Mouse (Mus musculus) erythroblast, embryonic 14.5 days (primary cell): ENCODE data around the gene Tomt. TPM values are rescaled to one million over a fixed set of nuclear protein-coding genes. Genes with fewer than 3 reads are reported as not detected.
"Not testable (repeated sequence)": the region's sequence is repeated elsewhere in the genome, so short reads cannot be mapped to it uniquely, and the experiment has no call there.

Source experiments
- H3K27me3 ChIP-seq: 2 replicates; pipeline ENCODE4 v1.6.1; 2012; ENCODE audit warnings: inconsistent platforms; ENCODE audit not compliant: control insufficient read depth
- H3K36me3 ChIP-seq: 2 replicates; pipeline ENCODE4 v1.6.1; 2012; ENCODE audit warnings: mild to moderate bottlenecking, inconsistent platforms; ENCODE audit not compliant: control insufficient read depth
- H3K4me1 ChIP-seq: 2 replicates; pipeline ENCODE4 v1.6.1; 2012; ENCODE audit warnings: inconsistent platforms; ENCODE audit not compliant: control insufficient read depth
- H3K4me3 ChIP-seq: replicated peaks from 2 replicates; pipeline ENCODE3; 2012; ENCODE audit warnings: moderate library complexity, mild to moderate bottlenecking, inconsistent platforms
- H3K9me3 ChIP-seq: 2 replicates; pipeline ENCODE4 v1.6.1; 2012; ENCODE audit warnings: low read length, inconsistent platforms, mixed read lengths; ENCODE audit not compliant: control insufficient read depth
- GATA1 ChIP-seq: IDR thresholded peaks from 2 replicates; pipeline ENCODE4 v1.6.1; 2012; ENCODE audit warnings: low read length, inconsistent platforms, mixed read lengths
- TAL1 ChIP-seq: IDR thresholded peaks from 3 replicates; pipeline ENCODE4 v1.6.1; 2012; ENCODE audit warnings: low read length, inconsistent platforms, mixed read lengths
- polyA plus RNA-seq: library from polyadenylated mRNA; stranded (reverse); fragments of >175 nt; gene quantifications from 2 replicates; pipeline ENCODE4 v1.2.3, GENCODE M21; 2012

Tomt gene
- polyA plus RNA-seq, 1 experiment = not detected

DNA sequence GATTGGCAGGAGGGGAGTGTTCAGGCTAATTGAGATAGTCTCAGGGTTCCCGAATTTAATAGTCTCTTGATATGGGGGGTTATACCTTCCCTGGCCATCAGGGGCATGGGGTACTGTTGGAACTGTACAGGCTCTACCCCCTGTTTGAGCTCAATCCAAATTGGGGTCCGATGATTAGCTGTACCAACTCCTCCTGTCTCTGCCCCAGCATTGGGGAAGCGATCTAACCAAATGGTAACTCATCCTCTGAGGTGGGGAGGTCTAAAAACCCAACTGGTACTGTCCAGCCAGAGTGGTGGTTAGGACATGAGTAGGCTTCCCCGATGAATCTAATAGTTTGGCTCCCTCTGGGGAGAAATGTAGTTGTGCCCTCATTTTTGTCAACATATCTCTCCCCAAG, 30.8 kb upstream of the Tomt start:
- peaks cover 75% of the 10 kb centered on the region for H3K4me1 ChIP-seq

GRCm38 (mm10) chr7:101935957-101936356, 29.8 kb upstream of the Tomt start:
- no peaks in the 10 kb centered on the region for H3K9me3 ChIP-seq
- peaks cover 55% of the 10 kb centered on the region for H3K36me3 ChIP-seq
- H3K27me3 ChIP-seq = no peaks in the 10 kb centered on the region
- no peak for TF ChIP-seq TAL1
- no peak for TF ChIP-seq GATA1
- peak overlapping the region; percentile 99 for H3K4me3 ChIP-seq
- peaks cover 70% of the 10 kb centered on the region for H3K4me1 ChIP-seq

More for the DNA sequence above, 30.8 kb upstream of the Tomt start:
- H3K9me3 ChIP-seq = no peaks in the 10 kb centered on the region
- no peak for TF ChIP-seq TAL1
- no peak for TF ChIP-seq GATA1
- H3K4me3 ChIP-seq = no peak overlapping the region
- peaks cover 64% of the 10 kb centered on the region for H3K36me3 ChIP-seq
- no peaks in the 10 kb centered on the region for H3K27me3 ChIP-seq

GRCm38 (mm10) chr7:101933751-101934240, 27.6 kb upstream of the Tomt start, which contains the start of the genes Lrrc51 and Numa1:
Gene Lrrc51 (minus strand): TSS chr7:101933895.
Gene Numa1 (plus strand): TSS chr7:101934111.
- H3K36me3 ChIP-seq = peaks cover 36% of the 10 kb centered on the region
- TF ChIP-seq GATA1 = no peak
- no peak for TF ChIP-seq TAL1
- no peaks in the 10 kb centered on the region for H3K27me3 ChIP-seq
- H3K4me1 ChIP-seq = peaks cover 60% of the 10 kb centered on the region
- H3K9me3 ChIP-seq = no peaks in the 10 kb centered on the region
- peak within 1 kb of the TSS; percentile 99 for H3K4me3 ChIP-seq

DNA sequence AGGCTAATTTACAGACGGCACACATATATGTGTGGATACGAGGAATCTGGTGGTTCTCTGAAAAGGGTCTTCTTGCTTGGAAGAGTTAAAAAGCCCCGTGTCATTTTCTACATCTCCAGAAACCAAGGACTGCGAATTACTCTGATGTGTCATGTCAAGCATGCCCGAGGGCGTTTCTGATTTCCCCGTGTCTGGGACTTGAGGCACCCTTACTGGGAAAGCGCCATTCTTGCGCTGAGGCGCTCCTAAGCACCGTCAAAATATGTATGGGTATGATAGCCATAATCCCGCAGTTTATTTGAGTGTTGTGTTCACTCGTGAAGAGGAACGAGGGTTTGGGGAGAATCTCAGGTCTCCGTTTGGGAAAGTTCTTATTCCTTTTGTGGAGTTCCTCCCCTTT, 27.1 kb upstream of the Tomt start:
- Histone ChIP-seq H3K4me1 (peaks cover 56% of the 10 kb centered on the region), H3K27me3 (no peaks in the 10 kb centered on the region), H3K4me3 (peak overlapping the region; percentile 99), H3K36me3 (peaks cover 31% of the 10 kb centered on the region), H3K9me3 (no peaks in the 10 kb centered on the region)
- TF ChIP-seq TAL1 (no peak), GATA1 (no peak)

DNA sequence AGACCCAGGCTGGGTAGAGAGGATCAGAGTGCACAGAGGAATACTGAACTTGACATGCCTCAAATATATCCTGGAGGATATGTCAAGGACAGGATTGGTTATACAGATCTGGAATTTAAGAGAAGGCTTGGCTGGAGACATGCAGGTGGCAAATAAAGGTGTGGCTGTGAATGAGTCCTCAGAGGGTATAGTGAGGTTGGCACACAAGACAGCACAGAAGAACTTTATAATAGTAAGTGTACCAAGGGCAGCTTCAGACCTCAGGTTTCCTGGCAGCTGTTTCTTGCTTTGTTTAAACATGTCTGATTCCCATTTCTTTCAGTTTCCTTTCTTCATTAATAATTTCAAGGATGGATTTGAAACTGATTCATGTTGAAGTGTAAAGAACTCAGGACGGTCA, 26.4 kb upstream of the Tomt start:
- Histone ChIP-seq H3K4me3 (peak overlapping the region; percentile 99), H3K9me3 (no peaks in the 10 kb centered on the region), H3K36me3 (peaks cover 25% of the 10 kb centered on the region), H3K27me3 (no peaks in the 10 kb centered on the region), H3K4me1 (peaks cover 51% of the 10 kb centered on the region)
- no peak for TF ChIP-seq TAL1
- no peak for TF ChIP-seq GATA1

GRCm38 (mm10) chr7:101928093-101928492, 21.9 kb upstream of the Tomt start:
- TF ChIP-seq GATA1 (no peak), TAL1 (no peak)
- H3K4me1 ChIP-seq = peaks cover 20% of the 10 kb centered on the region
- H3K27me3 ChIP-seq = no peaks in the 10 kb centered on the region
- no peaks in the 10 kb centered on the region for H3K9me3 ChIP-seq
- no peak overlapping the region for H3K4me3 ChIP-seq
- no peaks in the 10 kb centered on the region for H3K36me3 ChIP-seq

DNA sequence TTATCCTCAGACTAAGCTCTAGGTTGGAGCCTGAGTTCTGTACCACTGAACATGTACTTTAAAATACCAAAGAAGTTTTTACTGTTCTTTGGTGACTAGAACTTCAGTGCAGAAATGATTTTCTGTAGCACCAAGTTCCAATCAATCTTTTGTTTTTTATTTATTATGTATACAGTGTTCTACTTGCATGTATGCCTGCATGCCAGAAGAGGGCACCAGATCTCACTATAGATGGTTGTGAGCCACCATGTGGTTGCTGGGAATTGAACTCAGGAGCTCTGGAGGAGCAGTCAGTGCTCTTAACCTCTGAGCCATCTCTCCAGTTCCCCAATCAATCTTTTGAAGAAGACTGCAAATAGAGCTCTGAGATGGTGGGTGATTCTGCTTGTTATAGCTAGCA, 19.7 kb upstream of the Tomt start:
- H3K36me3 ChIP-seq, H3K4me1 ChIP-seq, H3K9me3 ChIP-seq, H3K27me3 ChIP-seq, H3K4me3 ChIP-seq: not testable (repeated sequence)

DNA sequence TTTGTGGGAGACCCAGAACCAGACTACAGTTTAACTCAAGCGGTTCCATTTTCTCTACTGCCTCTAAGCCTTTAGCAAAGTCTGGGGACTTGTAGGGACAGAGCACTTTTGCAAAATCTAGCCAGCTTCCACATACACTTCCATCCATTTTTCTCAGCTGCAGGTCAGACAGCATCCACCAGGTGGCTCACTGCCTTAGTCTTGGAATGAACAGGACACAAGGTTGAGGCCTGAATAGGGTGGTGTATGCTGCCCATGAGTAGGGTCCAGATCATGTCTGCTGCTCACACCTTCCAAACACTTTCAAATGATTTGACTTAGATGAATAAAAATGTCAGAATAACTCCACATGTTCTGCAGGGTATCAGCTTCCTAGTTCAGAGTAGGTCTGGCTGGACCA, 11.9 kb upstream of the Tomt start:
- no peaks in the 10 kb centered on the region for H3K4me1 ChIP-seq
- H3K9me3 ChIP-seq = no peaks in the 10 kb centered on the region
- H3K27me3 ChIP-seq = no peaks in the 10 kb centered on the region
- H3K4me3 ChIP-seq = no peak overlapping the region
- H3K36me3 ChIP-seq = peaks cover 16% of the 10 kb centered on the region
- TF ChIP-seq TAL1 = no peak
- TF ChIP-seq GATA1 = no peak

DNA sequence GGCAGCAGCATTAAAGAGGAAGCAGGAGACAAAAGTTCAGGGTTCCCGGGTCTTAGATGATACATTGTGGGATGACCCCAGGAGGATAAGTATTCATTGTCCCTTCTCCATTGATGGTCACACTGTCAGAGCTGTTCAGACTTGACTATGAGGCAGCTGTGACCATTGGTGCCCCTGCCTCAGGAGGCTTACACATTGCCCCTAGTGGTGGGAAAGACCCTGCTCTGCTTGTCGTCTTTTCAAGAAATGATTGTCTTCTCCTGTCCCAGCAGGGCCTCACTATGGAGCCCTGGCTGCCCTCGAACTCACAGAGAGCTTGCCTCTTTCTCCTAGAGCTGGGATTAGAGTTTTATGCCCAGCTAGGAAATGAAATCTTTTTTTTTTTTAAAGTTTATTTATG, 5.8 kb upstream of the Tomt start:
- Histone ChIP-seq H3K27me3 (no peaks in the 10 kb centered on the region), H3K36me3 (peaks cover 72% of the 10 kb centered on the region), H3K4me1 (peaks cover 24% of the 10 kb centered on the region), H3K4me3 (no peak overlapping the region), H3K9me3 (no peaks in the 10 kb centered on the region)
- no peak for TF ChIP-seq TAL1
- TF ChIP-seq GATA1 = no peak

DNA sequence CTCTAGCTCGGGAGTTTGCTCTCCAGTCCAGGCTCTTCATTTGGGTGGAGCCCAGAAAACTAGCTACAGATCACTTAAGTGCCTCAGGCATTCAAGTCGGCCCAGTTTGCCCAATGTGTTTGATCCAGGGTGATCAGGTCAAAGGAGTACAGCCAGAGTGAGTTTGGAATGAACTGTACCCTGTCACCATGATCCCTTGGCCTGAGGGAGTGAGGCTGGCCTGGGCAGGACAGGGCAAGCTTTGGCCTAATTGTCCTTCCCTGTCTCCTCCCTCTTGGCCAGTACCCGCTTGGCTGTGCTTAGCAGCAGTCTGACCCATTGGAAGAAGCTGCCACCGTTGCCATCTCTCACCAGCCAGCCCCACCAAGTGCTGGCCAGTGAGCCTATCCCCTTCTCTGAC, 4.0 kb upstream of the Tomt start:
- Histone ChIP-seq H3K9me3 (no peaks in the 10 kb centered on the region), H3K36me3 (peaks cover 72% of the 10 kb centered on the region), H3K4me3 (no peak overlapping the region), H3K4me1 (peaks cover 37% of the 10 kb centered on the region), H3K27me3 (no peaks in the 10 kb centered on the region)
- TF ChIP-seq TAL1 (no peak), GATA1 (no peak)
